Mouse (Mus musculus) heart, postnatal 0 days (tissue): Measurements from ENCODE around the gene Slc17a1. TPM values are rescaled to one million over a fixed set of nuclear protein-coding genes. Genes with fewer than 3 reads are reported as not detected.

Source experiments
- ATAC-seq: fragments of 200-750 bp; cut with Nextera tagmentation; 2 replicates; pipeline ENCODE4 v1.8.0; 2017; ENCODE audit warnings: low read depth, moderate number of reproducible peaks, moderate library complexity; ENCODE audit not compliant: insufficient read depth
- DNase-seq: peaks from one replicate; pipeline ENCODE4 v3.0.0-alpha.2; 2016; ENCODE audit warnings: low spot score
- H3K27ac ChIP-seq: fragments of 300-500 bp; sonication (generic); 2 replicates; pipeline ENCODE4 v1.5.1; 2014; ENCODE audit warnings: low read depth, mild to moderate bottlenecking
- H3K27me3 ChIP-seq: fragments of 300-500 bp; sonication (generic); 2 replicates; pipeline ENCODE4 v1.6.1; 2014; ENCODE audit warnings: low read length, mixed read lengths; ENCODE audit not compliant: control insufficient read depth, insufficient read depth
- H3K36me3 ChIP-seq: fragments of 300-500 bp; sonication (generic); replicated peaks from 2 replicates; pipeline ENCODE4 v1.6.1; 2014; ENCODE audit warnings: low read length, mixed read lengths; ENCODE audit not compliant: control insufficient read depth, insufficient read depth
- H3K4me1 ChIP-seq: fragments of 300-500 bp; sonication (generic); 2 replicates; pipeline ENCODE4 v1.6.1; 2014; ENCODE audit warnings: antibody characterized with exemption; ENCODE audit not compliant: control insufficient read depth, insufficient read depth
- H3K4me2 ChIP-seq: fragments of 300-500 bp; sonication (generic); 2 replicates; pipeline ENCODE4 v1.6.1; 2014; ENCODE audit warnings: low read depth, mild to moderate bottlenecking, low read length, moderate library complexity
- H3K4me3 ChIP-seq: fragments of 300-500 bp; sonication (generic); 2 replicates; pipeline ENCODE4 v1.5.1; 2014; ENCODE audit warnings: low read depth, low read length
- H3K9ac ChIP-seq: fragments of 300-500 bp; sonication (generic); replicated peaks from 2 replicates; pipeline ENCODE4 v1.6.1; 2014; ENCODE audit warnings: low read depth, low read length, mixed read lengths
- H3K9me3 ChIP-seq: fragments of 300-500 bp; sonication (generic); replicated peaks from 2 replicates; pipeline ENCODE4 v1.6.1; 2016; ENCODE audit warnings: low read length; ENCODE audit not compliant: control insufficient read depth
- CTCF ChIP-seq: IDR thresholded peaks from 2 replicates; pipeline ENCODE4 v1.5.1; 2016; ENCODE audit warnings: antibody characterized with exemption, control low read depth, low read depth
- EP300 ChIP-seq: IDR thresholded peaks from 2 replicates; pipeline ENCODE4 v1.6.1; 2016; ENCODE audit warnings: antibody characterized with exemption, low read depth
- WGBS: fragments of 180-500 bp; shearing (Covaris S2); extraction: QIAGEN DNeasy Blood & Tissue Kit; methylation state at CpG from one replicate; pipeline ENCODE4 v1.1.7; 2014; 5-methylcytosine and 5-hydroxymethylcytosine counted together
- polyA plus RNA-seq: library from polyadenylated mRNA; unstranded; fragments of >200 nt; fragmentation: Nextera tagmentation; extraction: Ambion mirVana; gene quantifications from 2 replicates; pipeline ENCODE4 v1.2.1, GENCODE M21; 2015
- total RNA-seq: library from RNA; depleted of rRNA; stranded (reverse); fragments of >200 nt; gene quantifications from 2 replicates; pipeline ENCODE4 v1.2.3, GENCODE M21; 2014; ENCODE audit warnings: low replicate concordance

Slc17a1 gene
- total and polyA plus RNA-seq, 2 experiments from 2014 or later: not detected

GRCm38 (mm10) chr13:23869996-23870395 is 2.4 kb downstream of the Slc17a1 start:
- no peaks in the 10 kb centered on the region for H3K36me3 ChIP-seq
- H3K27ac ChIP-seq: no peak overlapping the region
- H3K4me3 ChIP-seq: no peak overlapping the region
- no peak for DNase-seq
- H3K4me2 ChIP-seq: no peak overlapping the region
- no peak overlapping the region for H3K9ac ChIP-seq
- WGBS: 63% methylated on average over 3 of the region's 3 CpGs
- H3K4me1 ChIP-seq: no peaks in the 10 kb centered on the region
- no peak for TF ChIP-seq CTCF
- no peak for TF ChIP-seq EP300
- no peak for ATAC-seq
- no peaks in the 10 kb centered on the region for H3K9me3 ChIP-seq
- no peaks in the 10 kb centered on the region for H3K27me3 ChIP-seq

DNA sequence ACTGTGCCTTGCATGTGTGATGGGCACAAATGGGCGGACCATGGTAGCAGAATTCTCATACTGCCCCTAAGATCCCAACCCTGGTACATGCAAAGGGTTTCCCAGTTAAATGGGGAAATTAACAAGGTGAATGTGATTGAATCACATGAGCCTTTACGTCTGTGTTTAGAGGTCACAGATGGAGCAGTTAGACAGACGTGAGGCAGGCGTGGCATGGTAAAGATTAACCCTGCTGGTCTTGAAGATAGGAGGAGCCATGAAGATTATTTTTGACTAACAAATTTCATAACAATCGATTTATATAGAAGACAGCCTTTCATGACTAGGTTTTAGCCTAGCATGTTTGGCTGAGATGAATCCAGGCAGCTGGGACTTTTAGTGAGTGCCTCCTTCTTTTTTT is 5.6 kb downstream of the Slc17a1 start:
- Histone ChIP-seq H3K9ac (no peak overlapping the region), H3K4me1 (no peaks in the 10 kb centered on the region), H3K27ac (no peak overlapping the region), H3K4me2 (no peak overlapping the region), H3K36me3 (no peaks in the 10 kb centered on the region), H3K9me3 (no peaks in the 10 kb centered on the region), H3K4me3 (no peak overlapping the region), H3K27me3 (no peaks in the 10 kb centered on the region)
- 68% methylated on average over 5 of the region's 5 CpGs for WGBS
- ATAC-seq (no peak), DNase-seq (no peak)
- TF ChIP-seq CTCF (no peak), EP300 (no peak)

DNA sequence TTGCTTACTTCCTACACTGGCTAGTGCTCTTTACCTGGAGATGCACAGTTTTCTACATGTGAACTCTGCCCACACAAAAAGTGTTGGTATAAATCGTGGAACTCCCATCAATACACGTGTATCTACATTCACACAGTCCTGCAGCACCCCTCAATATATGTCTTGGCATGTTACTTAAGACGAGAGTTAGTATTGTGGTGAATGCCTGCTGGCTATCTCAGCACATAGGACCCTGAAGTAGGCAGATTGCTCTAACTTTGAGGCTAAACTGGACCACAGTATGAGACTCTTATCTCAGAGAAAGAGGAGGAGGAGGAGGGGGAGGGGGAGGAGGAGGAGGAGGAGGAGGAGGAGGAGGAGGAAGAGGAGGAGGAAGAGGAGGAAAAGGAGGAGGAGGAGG is 11.6 kb downstream of the Slc17a1 start:
- no peaks in the 10 kb centered on the region for H3K4me1 ChIP-seq
- H3K4me3 ChIP-seq: no peak overlapping the region
- no peak for DNase-seq
- TF ChIP-seq CTCF: no peak
- TF ChIP-seq EP300: no peak
- H3K36me3 ChIP-seq: no peaks in the 10 kb centered on the region
- H3K9ac ChIP-seq: no peak overlapping the region
- no peak overlapping the region for H3K27ac ChIP-seq
- no peaks in the 10 kb centered on the region for H3K9me3 ChIP-seq
- no peak overlapping the region for H3K4me2 ChIP-seq
- no peak for ATAC-seq
- WGBS: 67% methylated on average over 3 of the region's 3 CpGs
- H3K27me3 ChIP-seq: no peaks in the 10 kb centered on the region

DNA sequence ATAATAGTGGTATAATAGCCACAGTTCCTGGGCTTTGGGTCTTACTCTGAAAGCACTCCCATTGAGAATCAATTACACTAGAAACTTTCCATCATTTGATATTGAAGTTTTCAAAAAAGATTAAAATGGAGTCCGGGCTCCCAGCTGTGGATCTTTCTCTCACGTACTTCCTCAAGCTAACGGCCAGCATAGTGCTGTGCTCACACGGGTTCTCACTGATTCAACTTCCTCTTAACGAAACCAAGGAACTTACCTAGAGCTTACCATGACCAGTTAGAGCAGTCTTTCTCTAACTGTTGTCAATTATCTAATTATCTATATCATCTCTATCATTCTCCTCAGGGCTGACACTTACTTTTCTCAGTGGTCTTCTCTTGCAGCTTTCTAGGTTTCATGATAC is 12.1 kb downstream of the Slc17a1 start:
- H3K9ac ChIP-seq: no peak overlapping the region
- DNase-seq (no peak), ATAC-seq (no peak)
- H3K4me1 ChIP-seq: no peaks in the 10 kb centered on the region
- no peak overlapping the region for H3K4me3 ChIP-seq
- WGBS: 72% methylated on average over 5 of the region's 5 CpGs
- H3K27ac ChIP-seq: no peak overlapping the region
- H3K4me2 ChIP-seq: no peak overlapping the region
- H3K27me3 ChIP-seq: no peaks in the 10 kb centered on the region
- H3K36me3 ChIP-seq: no peaks in the 10 kb centered on the region
- no peaks in the 10 kb centered on the region for H3K9me3 ChIP-seq
- TF ChIP-seq CTCF (no peak), EP300 (no peak)

GRCm38 (mm10) chr13:23885540-23885939 is 18.0 kb downstream of the Slc17a1 start:
- no peak overlapping the region for H3K4me3 ChIP-seq
- no peaks in the 10 kb centered on the region for H3K27me3 ChIP-seq
- TF ChIP-seq EP300 (no peak), CTCF (peak; percentile 66)
- WGBS: 33% methylated on average over 2 of the region's 2 CpGs
- H3K9ac ChIP-seq: no peak overlapping the region
- no peaks in the 10 kb centered on the region for H3K4me1 ChIP-seq
- ATAC-seq (no peak), DNase-seq (peak; percentile 41)
- no peak overlapping the region for H3K4me2 ChIP-seq
- no peaks in the 10 kb centered on the region for H3K9me3 ChIP-seq
- no peak overlapping the region for H3K27ac ChIP-seq
- no peaks in the 10 kb centered on the region for H3K36me3 ChIP-seq

GRCm38 (mm10) chr13:23887026-23887725 is 19.6 kb downstream of the Slc17a1 start:
- 69% methylated on average over 3 of the region's 3 CpGs for WGBS
- Histone ChIP-seq H3K27me3 (no peaks in the 10 kb centered on the region), H3K36me3 (no peaks in the 10 kb centered on the region), H3K4me3 (no peak overlapping the region), H3K4me2 (no peak overlapping the region), H3K9ac (no peak overlapping the region), H3K9me3 (no peaks in the 10 kb centered on the region), H3K27ac (no peak overlapping the region), H3K4me1 (no peaks in the 10 kb centered on the region)
- DNase-seq (no peak), ATAC-seq (no peak)
- no peak for TF ChIP-seq CTCF
- TF ChIP-seq EP300: no peak
